Mouse (Mus musculus): ENCODE measurements around the gene Smyd4.
A peak's percentile ranks its signal among the peaks of the same experiment; 100 is the strongest.

- no peak for TF ChIP-seq CTCF (IDR thresholded peaks at IDR 0.05; ENCODE audit: extremely low read depth, insufficient read depth, insufficient read length, insufficient replicate concordance)
- TF ChIP-seq POLR2A (IDR thresholded peaks at IDR 0.05; ENCODE audit: low read depth, low read length), result peak; percentile 22; the same call in 1 of the 2 replicates
These were observed at the start of gene Smyd4, which contains the start of gene Rpa1 for GRCm38 (mm10) chr11:75348199-75348889.
